Mouse (Mus musculus): Measurements from ENCODE around the gene Dhx36. TPM values are rescaled to one million over a fixed set of nuclear protein-coding genes. Genes with fewer than 3 reads are reported as not detected.
A peak's percentile ranks its signal among the peaks of the same experiment; 100 is the strongest.

The Dhx36 gene
- polyA plus RNA-seq, 1 experiment from 2014 or later: 18.6 TPM

DNA sequence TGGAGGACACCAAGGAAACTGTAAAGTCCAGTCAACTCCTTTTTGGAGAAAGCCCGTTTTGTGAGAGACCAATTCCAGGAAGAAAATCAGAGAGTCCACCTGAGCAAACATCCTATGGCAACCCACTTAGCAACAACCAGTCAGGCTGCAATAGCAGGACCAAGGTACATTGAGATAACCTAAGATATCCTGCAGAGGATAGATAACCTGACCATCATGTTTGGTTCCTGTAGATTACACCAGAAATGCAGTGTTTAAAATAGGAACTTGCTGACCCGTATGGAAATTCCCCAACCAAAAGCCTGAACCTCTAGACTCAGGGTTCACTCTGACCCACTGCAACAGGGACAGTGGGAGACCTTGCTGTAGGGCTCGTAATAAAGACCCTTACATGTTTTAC, 42.5 kb downstream of the Dhx36 start:
- Histone ChIP-seq H3K27me3 (ENCODE audit: control insufficient read depth, insufficient read depth, low read depth, low read length) (no peaks in the 10 kb centered on the region), H3K4me3 (ENCODE audit: low read length) (no peak overlapping the region), H3K9ac (ENCODE audit: low read length) (no peak overlapping the region), H3K27ac (ENCODE audit: low read length) (no peak overlapping the region), H3K4me2 (ENCODE audit: low read depth, low read length) (no peak overlapping the region), H3K4me1 (replicated peaks; ENCODE audit: control insufficient read depth, insufficient read depth, low read length) (no peaks in the 10 kb centered on the region), H3K36me3 (ENCODE audit: control insufficient read depth, insufficient read depth, low read length) (peaks cover 46% of the 10 kb centered on the region), H3K9me3 (ENCODE audit: control insufficient read depth, low read length) (no peaks in the 10 kb centered on the region)
- no peak for ATAC-seq (ENCODE audit: low read depth)
- 74% methylated on average over 3 of the region's 3 CpGs for WGBS

- no peak overlapping the region for H3K4me3 ChIP-seq (ENCODE audit: low read length)
- H3K27ac ChIP-seq (ENCODE audit: low read length): no peak overlapping the region
- H3K4me1 ChIP-seq (replicated peaks; ENCODE audit: control insufficient read depth, insufficient read depth, low read length): no peaks in the 10 kb centered on the region
- no peak for ATAC-seq (ENCODE audit: low read depth)
- 80% methylated on average over 6 of the region's 6 CpGs for WGBS
- H3K36me3 ChIP-seq (ENCODE audit: control insufficient read depth, insufficient read depth, low read length): peaks cover 27% of the 10 kb centered on the region
- H3K4me2 ChIP-seq (ENCODE audit: low read depth, low read length): no peak overlapping the region
- no peak overlapping the region for H3K9ac ChIP-seq (ENCODE audit: low read length)
- no peaks in the 10 kb centered on the region for H3K9me3 ChIP-seq (ENCODE audit: control insufficient read depth, low read length)
- H3K27me3 ChIP-seq (ENCODE audit: control insufficient read depth, insufficient read depth, low read depth, low read length): no peaks in the 10 kb centered on the region
These were observed 47.3 kb downstream of the Dhx36 start for GRCm38 (mm10) chr3:62459483-62459882.

DNA sequence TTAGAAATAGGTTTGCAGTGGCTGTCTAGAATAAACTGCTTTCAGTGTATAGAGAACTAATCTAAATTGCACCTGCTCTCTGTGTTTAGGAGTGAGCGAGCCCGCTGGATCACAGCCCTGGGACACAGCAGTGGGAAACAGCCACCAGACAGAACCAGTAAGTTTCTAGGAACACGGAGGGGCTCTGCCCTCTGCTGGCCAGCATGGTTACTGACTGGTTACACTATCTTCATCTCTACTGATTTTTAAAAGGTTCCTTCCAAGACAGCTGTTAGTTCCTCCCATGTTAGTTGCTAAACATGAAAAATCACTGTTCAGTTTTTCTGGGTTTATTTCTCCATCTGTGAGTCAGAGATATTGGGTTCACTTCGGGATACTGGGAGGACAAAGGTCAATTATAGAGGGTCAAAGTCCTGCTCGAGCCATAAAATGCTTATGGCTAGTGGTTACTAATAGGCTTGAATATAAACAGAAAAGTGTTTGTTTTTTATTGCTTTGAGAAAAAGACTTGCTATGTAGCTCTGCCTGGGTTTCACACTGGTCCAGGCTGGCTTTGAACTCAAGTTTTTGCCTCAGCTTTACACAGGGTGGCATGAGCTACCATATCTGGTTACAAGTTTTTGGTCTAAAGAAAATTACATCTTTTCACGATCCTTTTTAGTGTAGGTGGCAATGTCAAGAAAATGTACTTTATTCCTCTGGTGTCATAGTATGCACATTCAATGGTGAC, 48.4 kb downstream of the Dhx36 start:
- Histone ChIP-seq H3K27ac (ENCODE audit: low read length) (no peak overlapping the region), H3K4me3 (ENCODE audit: low read length) (no peak overlapping the region), H3K9me3 (ENCODE audit: control insufficient read depth, low read length) (no peaks in the 10 kb centered on the region), H3K27me3 (ENCODE audit: control insufficient read depth, insufficient read depth, low read depth, low read length) (no peaks in the 10 kb centered on the region), H3K4me1 (replicated peaks; ENCODE audit: control insufficient read depth, insufficient read depth, low read length) (no peaks in the 10 kb centered on the region; the same call in 1 of the 2 replicates), H3K9ac (ENCODE audit: low read length) (no peak overlapping the region), H3K4me2 (ENCODE audit: low read depth, low read length) (no peak overlapping the region), H3K36me3 (ENCODE audit: control insufficient read depth, insufficient read depth, low read length) (peaks cover 24% of the 10 kb centered on the region)
- ATAC-seq (ENCODE audit: low read depth): peak; percentile 67
- 39% methylated on average over 6 of the region's 6 CpGs for WGBS

- no peak overlapping the region for H3K4me2 ChIP-seq (ENCODE audit: low read depth, low read length)
- H3K9me3 ChIP-seq (ENCODE audit: control insufficient read depth, low read length): no peaks in the 10 kb centered on the region
- no peak overlapping the region for H3K4me3 ChIP-seq (ENCODE audit: low read length)
- no peaks in the 10 kb centered on the region; the same call in 1 of the 2 replicates for H3K4me1 ChIP-seq (replicated peaks; ENCODE audit: control insufficient read depth, insufficient read depth, low read length)
- no peaks in the 10 kb centered on the region for H3K27me3 ChIP-seq (ENCODE audit: control insufficient read depth, insufficient read depth, low read depth, low read length)
- H3K27ac ChIP-seq (ENCODE audit: low read length): no peak overlapping the region
- H3K36me3 ChIP-seq (ENCODE audit: control insufficient read depth, insufficient read depth, low read length): peaks cover 14% of the 10 kb centered on the region
- no peak for ATAC-seq (ENCODE audit: low read depth)
- WGBS: 58% methylated on average over 1 of the region's 1 CpGs
- no peak overlapping the region for H3K9ac ChIP-seq (ENCODE audit: low read length)
These were observed 51.0 kb downstream of the Dhx36 start for GRCm38 (mm10) chr3:62455854-62456253.

DNA sequence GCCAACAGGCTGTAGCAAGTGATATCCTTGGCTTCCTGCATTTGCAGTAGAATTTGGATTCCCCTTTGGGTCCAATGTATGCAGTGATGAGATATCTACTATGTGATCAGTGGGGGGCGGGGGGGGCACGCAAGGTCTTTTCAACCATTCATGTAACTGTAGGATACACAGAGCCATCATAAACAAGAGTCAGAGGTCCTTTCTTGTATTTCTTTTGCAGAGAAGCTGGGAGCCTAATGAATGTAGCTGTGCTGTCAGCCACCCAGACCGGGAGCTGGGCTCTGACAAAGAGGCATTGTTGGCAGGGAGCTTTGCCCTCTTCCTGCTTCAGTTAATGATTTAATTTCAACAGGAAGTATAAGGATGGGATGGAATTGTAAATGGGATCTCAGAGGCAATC, 52.7 kb downstream of the Dhx36 start:
- Histone ChIP-seq H3K4me2 (ENCODE audit: low read depth, low read length) (no peak overlapping the region), H3K27ac (ENCODE audit: low read length) (peak overlapping the region; percentile 54), H3K27me3 (ENCODE audit: control insufficient read depth, insufficient read depth, low read depth, low read length) (no peaks in the 10 kb centered on the region), H3K4me1 (replicated peaks; ENCODE audit: control insufficient read depth, insufficient read depth, low read length) (no peaks in the 10 kb centered on the region; the same call in 1 of the 2 replicates), H3K9me3 (ENCODE audit: control insufficient read depth, low read length) (no peaks in the 10 kb centered on the region), H3K36me3 (ENCODE audit: control insufficient read depth, insufficient read depth, low read length) (no peaks in the 10 kb centered on the region; the same call in 1 of the 2 replicates), H3K4me3 (ENCODE audit: low read length) (no peak overlapping the region), H3K9ac (ENCODE audit: low read length) (no peak overlapping the region)
- ATAC-seq (ENCODE audit: low read depth): peak; percentile 64
- 46% methylated on average over 3 of the region's 3 CpGs for WGBS

DNA sequence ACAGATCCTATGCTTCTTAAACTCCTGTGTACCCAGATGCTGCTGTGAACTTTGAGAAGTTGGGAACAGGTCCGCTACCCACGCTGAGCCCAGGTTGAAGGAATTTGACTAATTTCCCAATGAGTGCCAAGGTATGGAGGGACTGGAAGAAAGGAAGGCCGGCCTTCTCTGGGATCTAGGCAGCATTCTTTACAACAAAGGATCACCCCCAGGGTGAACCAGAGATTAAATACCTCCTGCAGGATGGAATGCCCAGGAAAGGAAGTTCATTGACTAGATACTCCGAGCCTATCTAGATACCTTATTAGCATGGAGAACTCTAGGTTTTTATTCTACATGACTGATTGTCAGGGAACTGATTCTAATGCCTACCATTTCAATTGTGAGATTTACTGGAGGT, 53.8 kb downstream of the Dhx36 start:
- 43% methylated on average over 4 of the region's 4 CpGs for WGBS
- no peak overlapping the region for H3K9ac ChIP-seq (ENCODE audit: low read length)
- no peaks in the 10 kb centered on the region for H3K27me3 ChIP-seq (ENCODE audit: control insufficient read depth, insufficient read depth, low read depth, low read length)
- H3K4me1 ChIP-seq (replicated peaks; ENCODE audit: control insufficient read depth, insufficient read depth, low read length): no peaks in the 10 kb centered on the region; the same call in 1 of the 2 replicates
- no peak for ATAC-seq (ENCODE audit: low read depth)
- H3K4me3 ChIP-seq (ENCODE audit: low read length): no peak overlapping the region
- peaks cover 10% of the 10 kb centered on the region for H3K36me3 ChIP-seq (ENCODE audit: control insufficient read depth, insufficient read depth, low read length)
- H3K4me2 ChIP-seq (ENCODE audit: low read depth, low read length): no peak overlapping the region
- no peak overlapping the region for H3K27ac ChIP-seq (ENCODE audit: low read length)
- H3K9me3 ChIP-seq (ENCODE audit: control insufficient read depth, low read length): no peaks in the 10 kb centered on the region

DNA sequence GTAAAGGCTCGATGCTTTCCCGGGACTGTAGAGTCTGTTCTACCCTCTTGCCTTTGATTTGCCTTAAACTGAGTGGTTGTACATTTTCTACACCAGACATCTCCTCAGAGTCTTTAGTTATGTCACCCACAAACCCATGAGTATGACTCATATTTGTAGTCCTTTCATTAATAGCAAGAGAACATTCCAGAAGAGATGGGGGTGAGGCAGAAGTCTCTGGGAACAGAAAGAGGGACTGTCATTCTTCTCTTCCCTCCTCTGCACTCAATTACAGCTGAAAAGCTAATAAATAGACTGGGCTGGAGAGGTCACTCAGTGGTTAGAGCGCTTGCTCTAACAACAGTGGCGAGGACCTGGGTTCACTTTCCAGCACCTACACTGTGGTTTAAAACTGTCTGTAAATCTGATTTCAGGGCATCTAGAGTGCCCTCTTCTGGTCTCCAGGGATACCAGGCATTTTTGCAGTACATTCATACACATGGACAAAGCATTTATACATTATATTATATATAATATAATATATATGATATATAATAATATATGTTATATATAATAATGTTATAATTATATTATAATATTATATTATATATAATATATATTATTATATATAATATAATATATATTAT, 56.8 kb downstream of the Dhx36 start:
- Histone ChIP-seq H3K4me3 (ENCODE audit: low read length) (no peak overlapping the region), H3K4me1 (replicated peaks; ENCODE audit: control insufficient read depth, insufficient read depth, low read length) (no peaks in the 10 kb centered on the region; the same call in 1 of the 2 replicates), H3K4me2 (ENCODE audit: low read depth, low read length) (no peak overlapping the region), H3K27me3 (ENCODE audit: control insufficient read depth, insufficient read depth, low read depth, low read length) (no peaks in the 10 kb centered on the region), H3K27ac (ENCODE audit: low read length) (no peak overlapping the region), H3K9me3 (ENCODE audit: control insufficient read depth, low read length) (no peaks in the 10 kb centered on the region), H3K9ac (ENCODE audit: low read length) (no peak overlapping the region), H3K36me3 (ENCODE audit: control insufficient read depth, insufficient read depth, low read length) (peaks cover 11% of the 10 kb centered on the region)
- no peak for ATAC-seq (ENCODE audit: low read depth)
- 90% methylated on average over 4 of the region's 4 CpGs for WGBS

DNA sequence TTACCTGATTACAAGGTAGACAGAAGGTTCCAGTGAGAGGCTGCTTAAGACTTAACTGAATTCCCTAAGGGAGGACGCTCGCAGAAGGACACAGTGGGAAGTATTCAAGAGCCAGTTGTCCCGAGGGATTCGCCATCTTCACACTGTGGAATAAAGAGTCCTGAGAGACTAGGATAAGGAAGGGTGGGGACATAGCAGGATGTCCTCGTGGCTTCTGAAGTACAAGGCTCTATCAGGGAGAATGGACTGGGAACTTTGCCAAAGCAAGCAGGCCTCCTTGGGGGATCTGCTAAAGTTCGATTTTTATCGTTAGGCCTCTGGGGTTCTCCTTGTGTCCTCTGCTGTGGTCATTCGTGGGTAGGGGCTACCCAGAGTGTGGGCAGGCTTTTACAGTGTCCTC, 59.7 kb downstream of the Dhx36 start:
- H3K27me3 ChIP-seq (ENCODE audit: control insufficient read depth, insufficient read depth, low read depth, low read length): no peaks in the 10 kb centered on the region
- no peak overlapping the region for H3K4me2 ChIP-seq (ENCODE audit: low read depth, low read length)
- no peak overlapping the region for H3K9ac ChIP-seq (ENCODE audit: low read length)
- H3K9me3 ChIP-seq (ENCODE audit: control insufficient read depth, low read length): no peaks in the 10 kb centered on the region
- WGBS: 45% methylated on average over 8 of the region's 8 CpGs
- H3K4me1 ChIP-seq (replicated peaks; ENCODE audit: control insufficient read depth, insufficient read depth, low read length): no peaks in the 10 kb centered on the region
- ATAC-seq (ENCODE audit: low read depth): no peak
- peaks cover 11% of the 10 kb centered on the region for H3K36me3 ChIP-seq (ENCODE audit: control insufficient read depth, insufficient read depth, low read length)
- no peak overlapping the region for H3K4me3 ChIP-seq (ENCODE audit: low read length)
- H3K27ac ChIP-seq (ENCODE audit: low read length): no peak overlapping the region

- no peaks in the 10 kb centered on the region for H3K9me3 ChIP-seq (ENCODE audit: control insufficient read depth, low read length)
- ATAC-seq (ENCODE audit: low read depth): no peak
- H3K27me3 ChIP-seq (ENCODE audit: control insufficient read depth, insufficient read depth, low read depth, low read length): no peaks in the 10 kb centered on the region
- no peaks in the 10 kb centered on the region for H3K4me1 ChIP-seq (replicated peaks; ENCODE audit: control insufficient read depth, insufficient read depth, low read length)
- H3K4me2 ChIP-seq (ENCODE audit: low read depth, low read length): no peak overlapping the region
- no peak overlapping the region for H3K9ac ChIP-seq (ENCODE audit: low read length)
- H3K36me3 ChIP-seq (ENCODE audit: control insufficient read depth, insufficient read depth, low read length): peaks cover 11% of the 10 kb centered on the region
- no peak overlapping the region for H3K4me3 ChIP-seq (ENCODE audit: low read length)
- 73% methylated on average over 7 of the region's 7 CpGs for WGBS
- no peak overlapping the region for H3K27ac ChIP-seq (ENCODE audit: low read length)
These were observed 60.5 kb downstream of the Dhx36 start for GRCm38 (mm10) chr3:62446271-62446670.
